Mouse (Mus musculus) brain, embryonic 14.5 days (tissue): Measurements from ENCODE around the gene Rusc1. TPM values are rescaled to one million over a fixed set of nuclear protein-coding genes. Genes with fewer than 3 reads are reported as not detected.
"Not testable (repeated sequence)": the region's sequence is repeated elsewhere in the genome, so short reads cannot be mapped to it uniquely, and the experiment has no call there.

Experiments
- DNase-seq: peaks from one replicate; pipeline ENCODE4 v3.0.0-alpha.2; 2011; ENCODE audit warnings: low read depth
- CTCF ChIP-seq: fragments of 200-500 bp; IDR thresholded peaks from 2 replicates; pipeline ENCODE4 v1.5.1; 2012; ENCODE audit warnings: inconsistent platforms, mild to moderate bottlenecking, moderate library complexity, borderline replicate concordance; ENCODE audit not compliant: insufficient read depth, insufficient read length; ENCODE audit errors: extremely low read depth
- POLR2A ChIP-seq: fragments of 200-500 bp; IDR thresholded peaks from 2 replicates; pipeline ENCODE4 v1.6.1; 2012; ENCODE audit warnings: mild to moderate bottlenecking, inconsistent platforms, borderline replicate concordance; ENCODE audit not compliant: poor library complexity, insufficient read depth, insufficient read length, severe bottlenecking; ENCODE audit errors: extremely low read depth
- polyA plus RNA-seq: library from polyadenylated mRNA; depleted of rRNA; stranded (reverse); fragments of >200 nt; gene quantifications from 2 replicates; pipeline ENCODE4 v1.2.3, GENCODE M21; 2012; rRNA removed

The Rusc1 gene
- polyA plus RNA-seq, 1 experiment, result 149 TPM

DNA sequence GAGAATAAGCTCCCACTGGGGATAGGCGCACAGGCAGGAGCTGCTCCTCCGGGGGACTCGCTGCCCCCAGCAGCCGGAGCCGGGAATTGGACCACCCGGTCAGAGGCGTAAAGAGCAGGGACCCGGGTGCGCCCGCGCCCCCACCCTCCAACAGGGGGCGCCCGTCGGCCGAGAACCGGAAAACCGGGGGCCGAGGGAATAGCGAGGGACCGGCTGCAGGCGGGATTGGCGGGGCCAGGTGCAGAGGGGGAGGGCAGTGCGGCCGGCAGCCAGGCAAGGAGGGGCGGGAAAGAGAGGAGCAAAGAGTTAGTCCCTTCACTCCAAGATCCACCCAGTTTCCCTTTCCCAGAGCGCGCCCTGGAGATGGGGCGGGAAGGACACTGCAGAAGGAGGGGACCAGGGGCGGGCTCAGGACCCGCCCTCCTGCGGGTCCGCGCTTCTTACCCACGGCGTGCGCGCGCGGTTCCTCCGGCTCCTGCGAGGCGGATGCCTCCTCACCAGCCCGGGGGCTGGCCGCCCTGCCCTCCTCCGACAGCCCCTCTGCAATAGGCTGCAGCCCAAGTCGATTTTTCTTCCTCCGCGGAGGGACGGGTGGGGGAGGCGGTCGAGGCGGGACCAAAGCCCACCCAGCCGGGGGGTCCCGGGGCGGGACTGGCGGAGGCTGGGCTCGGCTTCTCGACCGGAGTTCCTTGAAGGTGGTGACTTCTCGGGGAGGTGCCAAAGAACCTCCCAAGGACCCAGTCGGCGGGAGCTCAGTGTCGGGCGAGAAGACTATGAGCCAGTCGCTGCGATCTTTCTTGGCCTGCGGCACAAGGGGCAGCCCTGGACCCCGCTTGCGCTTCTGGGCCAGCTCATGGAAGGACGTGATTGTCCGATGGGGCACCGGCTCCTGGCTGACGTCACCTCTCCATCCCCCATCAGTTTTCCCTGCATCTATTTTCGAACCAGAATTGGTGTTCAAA, 2.1 kb downstream of the Rusc1 start:
- TF ChIP-seq CTCF (peak; percentile 75), POLR2A (0 out of 2 replicates have a peak, but pooled peaks have one; percentile 24)
- peak; percentile 83 for DNase-seq

DNA sequence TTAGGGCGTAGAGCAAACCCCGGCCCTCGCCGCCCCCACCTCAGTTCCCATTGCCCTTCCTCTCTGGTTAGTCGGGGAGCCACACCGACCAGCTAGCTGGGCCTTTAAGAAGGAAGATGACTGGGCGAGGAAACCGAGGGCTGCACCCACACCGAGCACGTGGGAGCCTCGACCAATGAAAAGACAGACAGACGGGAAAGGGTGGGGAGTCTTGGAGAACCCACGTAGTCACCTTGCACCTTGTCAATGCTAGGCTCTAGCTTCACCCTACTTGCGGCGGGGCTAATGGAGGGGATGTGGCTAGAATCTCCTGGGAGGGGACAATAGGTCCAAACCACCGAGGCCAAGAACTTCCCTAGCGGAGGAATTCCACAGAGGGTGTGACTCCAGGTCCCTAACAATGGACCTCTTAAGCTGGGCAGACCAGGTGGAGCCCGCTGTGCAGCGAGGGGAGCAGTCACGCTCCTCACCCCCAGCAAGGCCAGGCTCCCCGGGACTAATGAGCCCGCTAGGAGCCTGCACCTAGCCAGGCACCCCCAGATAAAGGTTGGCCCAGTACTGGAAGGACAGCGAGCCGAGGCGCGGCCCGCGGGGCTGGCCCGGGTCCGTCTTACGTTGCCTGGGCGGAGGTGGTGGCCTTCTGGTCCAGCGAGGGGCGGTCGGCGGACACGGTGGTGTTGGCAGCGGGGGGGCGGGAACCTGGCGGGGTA, 3.1 kb downstream of the Rusc1 start:
- no peak for TF ChIP-seq CTCF
- no peak for TF ChIP-seq POLR2A
- peak; percentile 92 for DNase-seq

DNA sequence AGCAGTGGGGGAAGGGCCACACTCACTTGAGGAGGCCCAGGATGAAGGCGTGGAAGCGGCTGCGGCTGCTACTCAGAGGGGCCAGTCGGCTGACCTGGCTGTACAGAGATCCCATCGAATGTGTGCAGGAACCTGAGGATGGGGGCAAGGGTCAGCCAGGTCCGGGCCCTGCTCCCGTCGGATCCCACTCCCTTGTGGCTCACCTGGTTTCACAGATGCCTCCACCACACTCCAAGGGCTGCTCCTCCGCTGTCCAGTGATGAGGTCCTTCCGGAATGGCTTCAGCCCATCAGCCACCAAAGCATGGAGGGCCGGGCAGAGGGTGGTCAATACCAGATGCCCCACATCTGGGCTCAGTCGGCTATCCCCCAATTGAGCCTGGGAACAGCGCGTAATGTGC, 4.1 kb downstream of the Rusc1 start:
- DNase-seq, result no peak
- no peak for TF ChIP-seq POLR2A
- no peak for TF ChIP-seq CTCF

DNA sequence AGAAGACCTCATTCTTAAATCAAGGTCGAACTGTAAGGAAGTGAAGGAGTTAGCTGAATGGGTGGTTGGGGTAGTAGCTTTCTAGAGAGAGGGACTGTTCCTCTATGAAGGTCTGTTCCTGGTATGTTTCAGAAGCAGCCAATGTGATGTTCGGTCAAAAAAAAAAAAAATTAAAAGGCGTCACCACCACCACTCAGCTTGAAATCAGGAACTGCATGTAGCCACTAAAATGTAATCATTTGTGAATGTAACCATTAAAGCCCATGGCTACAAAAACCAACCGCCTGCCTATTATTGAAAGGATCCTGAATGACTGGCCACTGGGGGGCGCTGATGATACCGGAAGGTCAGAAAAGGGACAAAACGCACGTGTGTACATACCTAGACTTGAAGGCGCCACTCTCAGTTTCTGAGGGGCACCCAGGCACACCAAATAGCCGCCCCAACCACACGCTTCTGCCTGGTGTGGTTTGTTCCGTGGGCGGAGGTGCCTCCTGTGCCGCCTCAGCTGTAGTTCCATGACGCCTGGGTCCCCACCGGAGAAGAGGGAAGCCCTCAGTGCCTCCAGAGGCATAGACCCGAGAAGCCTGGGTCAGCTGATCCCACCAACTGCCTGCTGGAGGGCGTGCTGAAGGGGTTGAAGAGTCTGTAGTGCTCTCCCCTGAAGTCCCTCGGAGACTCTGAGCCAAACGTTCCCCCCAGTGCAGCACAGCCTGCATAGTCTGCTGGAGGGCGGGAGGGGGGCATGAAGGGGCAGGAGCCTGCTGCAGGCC, 5.6 kb downstream of the Rusc1 start:
- TF ChIP-seq CTCF (peak; percentile 71), POLR2A (no peak)
- DNase-seq, result peak; percentile 82

DNA sequence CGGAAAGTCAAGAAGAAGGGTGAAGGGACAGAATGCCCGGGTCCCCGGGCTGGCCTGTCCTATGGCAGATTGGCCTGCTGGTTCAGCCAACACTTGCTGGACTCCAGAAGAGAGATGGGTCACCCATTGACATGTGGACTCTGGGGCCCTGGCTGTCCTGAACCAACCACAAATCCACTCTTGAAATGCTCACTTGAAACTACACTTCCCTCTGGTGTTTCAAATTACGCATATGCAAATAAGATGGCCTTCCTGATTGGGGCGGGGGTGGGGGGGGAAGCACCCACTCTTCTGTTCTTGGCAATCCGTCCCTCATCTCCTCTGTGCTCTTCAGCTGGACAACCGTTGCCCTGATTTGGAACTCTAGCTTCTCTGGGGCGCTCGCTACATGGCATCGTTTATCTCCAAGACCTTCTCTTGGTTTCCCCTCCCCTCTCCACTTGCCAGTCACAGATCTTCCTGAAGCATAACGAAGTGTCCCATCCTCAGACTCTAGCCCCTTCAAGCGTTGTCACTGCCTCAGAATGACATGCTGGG, 8.4 kb downstream of the Rusc1 start:
- TF ChIP-seq CTCF (no peak), POLR2A (no peak)
- DNase-seq, result no peak

DNA sequence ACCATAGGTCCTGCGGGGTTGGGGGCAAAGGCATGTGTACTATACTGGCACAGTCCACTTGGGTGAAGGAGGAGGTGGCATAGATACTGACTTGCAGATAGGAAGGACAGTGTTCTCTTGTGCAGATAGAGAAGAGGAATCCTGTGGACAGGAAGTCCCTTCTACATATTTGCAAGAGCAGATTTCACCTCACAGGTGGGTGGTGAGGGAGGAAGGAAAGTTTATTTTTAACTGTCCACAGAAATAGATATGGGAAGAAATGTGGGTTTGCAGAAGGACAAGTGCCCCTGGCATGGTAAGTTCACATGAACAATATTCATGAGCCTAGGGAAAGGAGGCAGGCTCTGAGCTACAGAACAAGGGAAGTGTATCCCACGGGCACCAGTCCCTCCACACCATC, 9.0 kb downstream of the Rusc1 start:
- DNase-seq, result no peak
- no peak for TF ChIP-seq POLR2A
- no peak for TF ChIP-seq CTCF

DNA sequence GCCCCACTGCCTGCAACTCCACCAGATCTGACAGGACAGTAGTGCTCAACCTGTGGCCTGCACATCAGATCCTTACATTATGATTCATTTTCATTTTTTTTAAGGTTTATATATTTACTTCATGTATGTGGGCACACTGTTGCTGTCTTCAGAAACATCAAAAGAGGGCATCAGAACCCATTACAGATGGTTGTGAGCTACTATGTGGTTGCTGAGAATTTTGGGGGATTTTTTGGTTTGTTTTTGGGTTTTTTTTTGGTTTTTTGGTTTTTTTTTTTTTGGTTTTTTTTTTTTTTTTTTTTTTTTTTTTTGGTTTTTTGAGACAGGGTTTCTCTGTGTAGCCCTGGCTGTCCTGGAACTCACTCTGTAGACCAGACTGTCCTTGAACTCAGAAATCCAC, 10.8 kb downstream of the Rusc1 start:
- not testable (repeated sequence) for DNase-seq

DNA sequence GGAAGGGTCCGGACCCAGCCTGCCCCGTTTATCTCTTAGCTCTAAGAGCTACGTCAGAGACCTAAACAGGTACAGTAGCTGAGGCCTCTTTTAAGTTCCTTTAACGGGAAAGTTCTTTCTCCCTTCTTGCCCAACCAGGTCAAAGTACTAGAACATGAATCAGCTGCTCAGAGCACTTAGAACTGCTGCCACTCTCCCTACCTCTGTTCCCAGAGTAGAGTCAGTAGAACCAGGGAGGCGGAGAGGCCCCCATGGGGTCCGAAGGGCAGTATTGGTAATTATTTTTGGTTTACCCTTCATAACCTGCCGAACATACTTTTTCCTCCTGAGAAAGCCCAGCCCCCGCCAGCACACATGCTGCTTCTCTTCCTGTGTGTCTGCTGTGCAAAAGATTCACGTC, 15.7 kb downstream of the Rusc1 start:
- TF ChIP-seq CTCF (no peak), POLR2A (no peak)
- no peak for DNase-seq

DNA sequence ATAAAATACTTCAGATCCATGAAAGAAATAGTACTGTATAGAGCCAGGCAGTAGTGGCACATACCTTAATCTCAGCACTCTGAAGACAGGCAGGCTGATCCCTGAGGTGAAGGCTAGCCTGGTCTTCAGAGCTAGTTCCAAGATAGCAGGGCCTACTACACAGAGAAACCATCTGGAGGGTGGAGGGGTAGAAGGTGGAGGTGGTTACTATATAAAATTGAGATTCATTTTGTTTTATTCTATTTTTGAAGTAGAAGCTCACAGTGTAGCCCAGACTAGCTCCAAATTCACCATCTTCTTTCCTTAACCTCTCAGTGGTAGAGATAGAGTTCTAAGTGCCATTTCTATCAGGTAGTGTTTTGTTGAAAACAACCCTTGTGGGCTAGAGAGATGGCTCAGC, 25.8 kb downstream of the Rusc1 start:
- TF ChIP-seq CTCF (no peak), POLR2A (no peak)
- DNase-seq, result no peak

DNA sequence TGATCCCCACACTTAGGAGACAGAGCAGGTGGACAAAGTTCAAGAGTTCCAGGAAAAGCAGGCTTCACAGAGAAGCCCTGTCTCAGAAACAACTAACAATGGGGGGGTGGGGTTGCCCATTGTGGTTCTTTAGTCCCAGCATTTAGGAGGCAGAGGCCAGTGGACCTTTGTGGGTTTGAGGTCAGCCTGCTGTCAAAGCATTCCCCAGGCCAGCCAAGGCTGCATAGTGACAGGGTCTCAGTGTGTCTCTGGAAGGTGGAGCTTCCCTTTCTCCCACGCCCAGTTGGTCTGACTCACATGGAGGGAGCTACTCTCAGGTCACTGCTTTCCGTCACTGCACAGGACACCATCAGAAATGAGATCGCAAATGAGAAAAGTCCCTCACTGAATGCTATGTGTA, 31.4 kb downstream of the Rusc1 start:
- no peak for TF ChIP-seq POLR2A
- TF ChIP-seq CTCF, result no peak
- no peak for DNase-seq

DNA sequence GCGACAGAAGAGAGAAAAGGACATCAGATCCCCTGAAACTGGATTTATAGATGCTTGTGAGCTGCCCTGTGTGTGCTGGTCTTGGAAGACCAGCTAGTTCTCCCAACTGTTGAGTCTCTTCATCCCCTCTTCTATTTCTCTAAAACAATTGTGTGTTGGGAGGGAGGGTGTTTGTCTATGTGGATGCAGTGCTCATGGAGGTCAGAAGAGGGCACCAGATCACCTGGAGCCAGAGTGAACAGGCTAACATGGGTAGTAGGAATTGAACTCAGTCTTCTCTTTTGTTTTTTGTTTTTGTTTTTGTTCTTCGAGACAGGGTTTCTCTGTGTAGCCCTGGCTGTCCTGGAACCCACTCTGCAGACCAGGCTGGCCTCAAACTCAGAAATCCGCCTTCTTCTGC, 34.3 kb downstream of the Rusc1 start:
- DNase-seq, result peak; percentile 51
- TF ChIP-seq POLR2A (no peak), CTCF (peak; percentile 57; the same call in 1 of the 2 replicates)

DNA sequence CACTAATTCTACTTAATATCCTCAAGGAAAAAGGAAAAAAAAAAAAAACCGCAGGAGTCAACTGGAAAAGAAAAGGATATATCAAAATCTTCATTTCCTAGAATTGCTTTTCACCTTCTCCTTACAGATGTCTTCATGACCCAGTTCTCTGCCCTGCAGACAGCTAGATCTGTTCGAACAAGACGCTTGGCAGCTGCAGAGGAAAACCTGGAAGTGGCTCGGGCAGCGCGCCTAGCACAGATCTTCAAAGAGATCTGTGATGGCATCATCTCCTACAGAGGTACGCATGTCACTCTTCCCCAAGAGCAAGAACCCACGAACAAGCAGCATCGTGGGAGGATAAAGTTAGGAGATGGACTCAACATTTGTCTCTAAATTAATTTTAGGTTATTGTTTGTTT, 34.8 kb downstream of the Rusc1 start:
- TF ChIP-seq CTCF (no peak), POLR2A (no peak)
- DNase-seq, result no peak

DNA sequence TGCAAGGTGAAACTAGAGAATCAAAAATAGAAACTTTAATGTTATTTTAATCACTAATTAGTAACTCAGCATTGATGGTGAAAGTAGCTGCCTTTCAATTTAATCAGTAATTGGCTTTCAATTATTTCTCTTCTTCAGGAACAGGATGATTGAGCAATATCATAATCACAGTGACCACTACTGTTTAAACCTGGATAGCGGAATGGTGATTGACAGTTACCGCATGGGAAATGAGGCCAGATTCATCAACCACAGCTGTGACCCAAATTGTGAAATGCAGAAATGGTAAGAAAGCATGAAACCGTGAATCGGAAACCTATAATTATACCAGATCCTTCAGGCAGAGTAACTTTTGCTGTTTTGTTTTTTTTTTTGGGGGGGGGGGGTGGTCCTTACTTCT, 49.8 kb downstream of the Rusc1 start:
- no peak for DNase-seq
- TF ChIP-seq CTCF (no peak), POLR2A (no peak)

Other genes starting within 250 kb of the Rusc1 start
- 45.9 and 59.1 TPM in 2 replicates for gene Msto1, start 179.3 kb downstream of the Rusc1 start, polyA plus RNA-seq
- 19.1 and 25.1 TPM in 2 replicates for gene Ash1l, start 142.7 kb downstream of the Rusc1 start, polyA plus RNA-seq
- 75.2 and 86.7 TPM in 2 replicates for gene Dap3, start 142.1 kb downstream of the Rusc1 start, polyA plus RNA-seq
- 0.03 and 0.05 TPM in 2 replicates for gene Gm43738, start 7.8 kb upstream of the Rusc1 start, polyA plus RNA-seq
- 169 and 202 TPM in 2 replicates for gene Fdps, start 8.6 kb upstream of the Rusc1 start, polyA plus RNA-seq
- gene Pklr, start 42.8 kb upstream of the Rusc1 start, polyA plus RNA-seq, result 0.14 and 0.21 TPM in 2 replicates
- gene Hcn3, start 66.9 kb upstream of the Rusc1 start, polyA plus RNA-seq, result 61.6 and 68.6 TPM in 2 replicates
- gene Clk2, start 71.5 kb upstream of the Rusc1 start, polyA plus RNA-seq, result 103 and 123 TPM in 2 replicates
- 132 and 139 TPM in 2 replicates for gene Scamp3, start 84.2 kb upstream of the Rusc1 start, polyA plus RNA-seq
- 69.1 and 73.8 TPM in 2 replicates for gene Fam189b, start 89.8 kb upstream of the Rusc1 start, polyA plus RNA-seq
- gene Gba, start 109.6 kb upstream of the Rusc1 start, polyA plus RNA-seq, result 55.6 and 56.3 TPM in 2 replicates
- 117 and 168 TPM in 2 replicates for gene Thbs3, start 121.9 kb upstream of the Rusc1 start, polyA plus RNA-seq
- gene Mtx1, start 133.8 kb upstream of the Rusc1 start, polyA plus RNA-seq, result 146 and 201 TPM in 2 replicates
- gene Muc1, start 135.7 kb upstream of the Rusc1 start, polyA plus RNA-seq, result 9.3 and 10.0 TPM in 2 replicates
- gene Krtcap2, start 152.7 kb upstream of the Rusc1 start, polyA plus RNA-seq, result 86.7 and 106 TPM in 2 replicates
- 131 and 144 TPM in 2 replicates for gene Trim46, start 153.0 kb upstream of the Rusc1 start, polyA plus RNA-seq
- gene Dpm3, start 166.0 kb upstream of the Rusc1 start, polyA plus RNA-seq, result 145 and 269 TPM in 2 replicates
- gene Slc50a1, start 177.3 kb upstream of the Rusc1 start, polyA plus RNA-seq, result 41.4 and 71.8 TPM in 2 replicates
- 11.2 and 12.0 TPM in 2 replicates for gene Efna1, start 187.8 kb upstream of the Rusc1 start, polyA plus RNA-seq
- 59.4 and 60.3 TPM in 2 replicates for gene Efna3, start 229.7 kb upstream of the Rusc1 start, polyA plus RNA-seq
- gene Efna4, start 244.7 kb upstream of the Rusc1 start, polyA plus RNA-seq, result 12.6 and 22.9 TPM in 2 replicates